Mouse (Mus musculus) CD4-positive, CD25-positive, alpha-beta regulatory T cell, adult 2 months (primary cell): ENCODE results near the gene Cdc42se1.
A peak's percentile ranks its signal among the peaks of the same experiment; 100 is the strongest.

Source experiments
- DNase-seq: peaks from one replicate; pipeline ENCODE4 v3.0.0-alpha.2; 2012; ENCODE audit warnings: low read depth, low spot score

The Cdc42se1 gene

GRCm38 (mm10) chr3:95247660-95248336 is 19.3 kb downstream of the Cdc42se1 start:
- DNase-seq = no peak

- DNase-seq = no peak
These were observed 21.8 kb downstream of the Cdc42se1 start for GRCm38 (mm10) chr3:95250361-95250760.

GRCm38 (mm10) chr3:95250783-95251424 is 22.4 kb downstream of the Cdc42se1 start, which contains the start of gene Bnipl:
Gene Bnipl, minus strand, starts transcription at chr3:95251193.
- no peak for DNase-seq

GRCm38 (mm10) chr3:95256931-95257330 is 28.4 kb downstream of the Cdc42se1 start:
- DNase-seq = no peak

- no peak for DNase-seq
These were observed 33.4 kb downstream of the Cdc42se1 start for GRCm38 (mm10) chr3:95261975-95262374.

- DNase-seq = peak; percentile 85
These were observed 34.7 kb downstream of the Cdc42se1 start for GRCm38 (mm10) chr3:95263089-95263739.

GRCm38 (mm10) chr3:95264724-95265123 is 36.2 kb downstream of the Cdc42se1 start:
- no peak for DNase-seq

GRCm38 (mm10) chr3:95266052-95266451 is 37.5 kb downstream of the Cdc42se1 start:
- DNase-seq = no peak

GRCm38 (mm10) chr3:95267855-95268254 is 39.3 kb downstream of the Cdc42se1 start:
- DNase-seq = no peak

GRCm38 (mm10) chr3:95269789-95270188 is 41.3 kb downstream of the Cdc42se1 start:
- no peak for DNase-seq

GRCm38 (mm10) chr3:95270766-95271364 is 42.3 kb downstream of the Cdc42se1 start:
- no peak for DNase-seq

- no peak for DNase-seq
These were observed 44.9 kb downstream of the Cdc42se1 start for GRCm38 (mm10) chr3:95273471-95273870.

GRCm38 (mm10) chr3:95274453-95274852 is 45.9 kb downstream of the Cdc42se1 start:
- no peak for DNase-seq

- DNase-seq = no peak
These were observed 46.6 kb downstream of the Cdc42se1 start for GRCm38 (mm10) chr3:95275161-95275560.

GRCm38 (mm10) chr3:95276428-95276934 is 47.9 kb downstream of the Cdc42se1 start:
- no peak for DNase-seq

GRCm38 (mm10) chr3:95277149-95277551 is 48.6 kb downstream of the Cdc42se1 start:
- DNase-seq = no peak

- peak; percentile 33 for DNase-seq
These were observed 52.2 kb downstream of the Cdc42se1 start for GRCm38 (mm10) chr3:95280747-95281146.

- peak; percentile 98 for DNase-seq
These were observed 52.9 kb downstream of the Cdc42se1 start, which contains the start of the genes Mindy1 and Prune1 for GRCm38 (mm10) chr3:95281216-95282126. Gene Mindy1, plus strand, starts transcription at chr3:95281345. Gene Prune1, minus strand, starts transcription at chr3:95282076.

- peak; percentile 47 for DNase-seq
These were observed 53.9 kb downstream of the Cdc42se1 start for GRCm38 (mm10) chr3:95282381-95282864.

GRCm38 (mm10) chr3:95282865-95283588 is 54.5 kb downstream of the Cdc42se1 start:
- peak; percentile 56 for DNase-seq
